Mouse (Mus musculus) mouse trophoblast stem cell (cell line): ENCODE measurements at regions not wholly inside any gene's neighbourhood (a gene's known extent, or its start where the extent isn't known, plus 50 kb on each side); places are given as distances from the start of the nearest gene placed in this dataset.

Experiments used
- in situ Hi-C, 2 experiments: fragments of 300-500 bp; cut with MseI, MboI; formaldehyde crosslinking; loops; 2 replicates in 1 of 2; 3 replicates in 1 of 2; pipeline ENCODE4 v1.15.1; 2025

DNA sequence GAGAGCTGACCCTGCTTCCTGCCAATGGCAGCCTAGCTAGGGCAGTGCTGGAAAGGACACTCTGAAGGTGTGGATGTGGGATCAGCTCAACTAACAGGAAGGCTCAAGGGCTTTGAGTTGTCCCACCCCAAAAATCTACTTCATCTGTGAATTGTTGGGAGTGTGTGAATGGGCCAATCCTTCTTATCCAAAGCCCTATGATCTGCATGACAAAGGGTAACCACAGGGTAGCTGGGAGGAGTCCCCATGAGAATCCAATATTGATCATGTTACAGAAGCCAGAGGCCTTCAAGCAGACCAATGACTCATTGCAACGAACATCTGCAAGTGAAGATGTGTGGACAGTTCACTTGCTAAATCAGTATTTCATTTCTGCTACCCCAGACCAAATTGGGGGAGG, 51.1 kb upstream of the Adra1b start:
- in situ Hi-C loops, result no loop called here

DNA sequence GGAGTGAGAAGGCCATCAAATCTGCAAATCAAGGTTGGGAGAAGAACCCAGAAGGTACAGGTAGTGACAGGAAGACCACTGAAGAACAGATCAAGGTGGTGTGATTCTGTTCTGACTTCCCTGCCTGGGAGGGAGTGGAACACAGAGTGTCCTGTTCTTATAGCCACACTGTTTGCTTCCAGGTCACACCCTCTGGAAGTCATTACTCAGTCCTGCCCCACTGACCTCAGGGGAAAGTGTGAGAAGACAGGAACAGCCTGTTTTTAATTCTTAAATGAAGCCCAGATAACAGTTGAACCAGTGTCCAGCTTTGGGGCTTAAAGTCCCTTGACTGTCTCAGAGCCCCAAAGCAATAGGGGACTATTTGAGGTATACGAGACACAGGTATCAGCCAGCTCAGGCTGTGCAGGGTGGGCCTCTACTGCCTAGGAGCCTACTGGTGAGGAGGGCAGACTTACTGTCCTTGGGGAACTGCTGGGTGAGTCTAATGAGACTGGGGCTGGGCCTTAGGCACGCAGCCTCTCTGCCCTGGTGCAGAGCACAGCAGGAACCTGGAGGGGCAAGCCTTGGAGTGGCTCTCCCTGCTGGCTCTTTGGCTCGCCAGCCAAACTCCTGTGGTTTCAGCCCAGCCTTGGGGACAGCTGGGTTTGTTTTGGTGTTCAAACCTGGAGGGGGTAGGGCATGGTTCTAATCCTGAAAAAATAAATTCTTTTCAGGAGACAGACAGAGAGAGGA, 57.4 kb upstream of the Adra1b start:
- in situ Hi-C loops, result no loop called here

DNA sequence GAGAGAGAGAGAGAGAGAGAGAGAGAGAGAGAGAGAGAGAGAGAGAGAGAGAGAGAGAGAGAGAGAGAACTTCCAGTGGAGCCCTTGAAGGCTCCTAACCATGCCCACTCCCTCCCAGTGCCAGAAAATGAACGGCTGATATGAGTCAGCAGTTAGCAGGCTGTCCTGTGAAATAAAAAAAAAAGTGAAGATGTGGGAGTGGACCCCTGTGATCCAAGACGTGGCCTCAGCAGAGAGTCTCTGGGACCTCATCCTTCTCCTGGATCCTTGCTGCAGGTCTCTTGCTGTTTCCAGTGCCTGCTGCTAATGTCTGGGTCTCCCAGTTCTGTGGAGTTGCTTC, 57.9 kb upstream of the Adra1b start:
- in situ Hi-C loops, result no loop called here

DNA sequence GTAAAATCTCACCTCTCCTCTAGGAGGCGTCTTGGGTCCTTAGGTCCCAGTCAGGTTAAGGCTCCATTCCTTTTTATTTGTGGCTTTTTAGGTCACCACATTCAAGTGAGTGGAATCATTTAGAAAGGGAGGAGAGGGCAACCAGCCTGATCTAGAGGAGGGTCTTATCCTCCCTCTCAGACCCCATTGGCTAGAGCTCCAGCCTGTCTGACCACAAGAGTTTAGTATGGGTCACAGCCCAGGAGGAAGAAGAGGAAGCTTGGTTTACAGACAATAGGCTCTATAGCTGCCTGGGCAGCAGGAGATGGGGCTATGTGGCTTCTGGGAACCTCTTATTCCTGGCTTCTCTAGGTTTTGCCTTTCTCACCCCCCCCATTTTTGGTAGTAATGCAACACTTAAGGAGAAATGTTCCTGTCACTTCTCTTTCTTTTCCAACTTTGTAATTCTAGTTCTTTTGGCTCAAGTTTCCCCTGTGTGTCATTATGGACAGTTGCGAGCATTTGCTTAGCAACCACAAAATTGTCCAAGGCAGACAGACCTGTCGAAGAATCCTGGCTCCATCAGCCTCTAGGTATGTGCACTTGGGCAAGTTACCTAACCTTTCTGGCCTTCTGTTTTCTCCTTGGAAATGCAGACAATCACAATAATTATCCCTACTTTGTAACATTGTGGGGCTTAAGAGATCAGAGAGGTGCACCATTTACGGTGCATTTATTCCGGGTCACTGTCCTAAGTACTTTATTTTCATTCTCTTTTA, 59.5 kb upstream of the Adra1b start:
- in situ Hi-C loops, result no loop called here

DNA sequence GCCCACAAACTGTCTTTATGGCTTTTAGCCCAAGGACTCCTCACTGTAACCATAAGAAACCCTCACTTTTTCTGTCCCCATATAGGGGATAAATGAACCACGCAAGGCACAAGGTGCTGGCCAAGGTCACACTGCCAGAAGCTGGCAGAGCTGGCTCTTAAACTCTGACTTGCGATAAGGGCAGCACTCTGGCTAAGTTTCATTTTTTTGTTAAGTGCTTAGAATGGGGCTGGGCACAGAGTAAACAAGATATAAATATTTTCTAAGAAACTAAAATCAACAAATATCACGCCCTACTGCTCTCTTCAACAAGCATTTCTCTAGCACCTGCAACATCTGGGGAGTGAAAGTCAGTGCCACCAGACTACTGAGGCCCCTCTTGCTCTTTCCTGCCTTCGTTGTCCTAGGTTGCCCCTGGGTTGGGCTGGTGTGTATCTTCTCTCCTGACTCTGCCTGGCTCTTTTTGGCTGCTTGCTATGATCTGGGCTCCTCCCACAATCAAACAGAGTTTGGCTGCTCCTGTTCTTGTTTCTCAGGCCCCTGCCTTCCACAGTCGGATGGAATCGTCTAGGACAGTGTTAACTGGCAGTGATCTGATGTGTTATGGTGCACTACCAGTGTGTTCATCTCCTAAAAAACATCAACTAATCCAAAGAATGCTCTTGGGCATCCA, 60.5 kb upstream of the Adra1b start:
- in situ Hi-C loops, result no loop called here

GRCm38 (mm10) chr11:43967764-43968163, 66.8 kb upstream of the Adra1b start:
- in situ Hi-C loops, result no loop called here

GRCm38 (mm10) chr11:43971886-43972285, 70.9 kb upstream of the Adra1b start:
- in situ Hi-C loops, result no loop called here

- in situ Hi-C loops, result no loop called here
Measured at GRCm38 (mm10) chr11:43976024-43976423, 75.0 kb upstream of the Adra1b start.

GRCm38 (mm10) chr11:43979406-43979805, 78.4 kb upstream of the Adra1b start:
- in situ Hi-C loops, result no loop called here

- in situ Hi-C loops, result no loop called here
Measured at GRCm38 (mm10) chr11:43980444-43980843, 79.4 kb upstream of the Adra1b start.

DNA sequence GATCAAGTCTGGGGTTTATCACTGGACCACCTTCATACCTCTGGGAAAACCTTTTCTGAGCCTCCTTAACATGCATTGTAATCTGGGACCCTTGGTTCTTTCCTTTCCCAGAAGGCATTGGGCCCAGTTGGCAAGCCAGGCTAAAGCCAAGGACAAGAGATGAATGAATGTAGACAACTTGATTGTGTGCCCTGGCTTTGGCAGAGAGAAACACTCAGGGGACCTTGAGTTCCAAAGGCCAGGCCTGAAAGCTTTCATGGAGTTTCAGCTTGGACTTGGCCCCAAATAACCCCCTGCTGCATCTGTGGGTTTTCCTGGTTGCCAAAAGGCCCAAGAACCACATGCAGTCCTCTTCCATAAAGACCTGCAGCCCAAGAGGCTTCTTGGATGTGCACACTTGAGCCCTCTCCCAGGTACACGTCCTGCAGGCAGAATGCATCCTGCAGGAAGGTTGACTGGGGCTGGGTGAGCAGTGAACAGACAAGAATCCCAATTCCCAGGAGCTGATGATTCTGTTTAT, 89.0 kb upstream of the Adra1b start:
- in situ Hi-C loops, result no loop called here

DNA sequence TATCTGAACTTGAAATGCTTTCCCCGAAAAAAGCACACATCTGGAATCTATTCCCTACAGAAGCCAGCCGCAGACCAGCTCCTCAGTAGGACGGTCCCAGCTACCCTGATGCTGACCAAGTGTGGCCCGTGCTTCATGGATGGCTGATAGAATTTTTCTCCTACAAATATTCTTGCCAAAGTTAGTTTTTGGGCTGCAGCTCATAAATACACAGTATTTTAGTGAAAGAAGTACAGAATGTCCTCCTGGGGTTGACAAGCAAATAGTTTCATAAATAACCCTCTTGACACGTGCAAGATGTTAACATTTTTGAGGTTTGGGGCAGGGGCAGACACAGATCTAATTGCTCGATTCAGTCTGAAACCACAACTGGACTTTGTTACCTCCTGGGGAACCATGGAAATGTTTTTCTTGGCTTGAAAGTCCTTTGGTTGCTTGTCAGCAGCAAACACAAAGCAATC, 91.0 kb upstream of the Adra1b start:
- in situ Hi-C loops, result no loop called here

- in situ Hi-C loops, result no loop called here
Measured at GRCm38 (mm10) chr11:43998046-43998725, 97.2 kb upstream of the Adra1b start.

GRCm38 (mm10) chr11:44000056-44000455, 99.0 kb upstream of the Adra1b start:
- in situ Hi-C loops, result no loop called here

GRCm38 (mm10) chr11:44001843-44002589, 101.0 kb upstream of the Adra1b start:
- in situ Hi-C loops, result no loop called here

- in situ Hi-C loops, result no loop called here
Measured at GRCm38 (mm10) chr11:44002716-44003522, 101.9 kb upstream of the Adra1b start.

- in situ Hi-C loops, result no loop called here
Measured at GRCm38 (mm10) chr11:44007526-44008040, 106.6 kb upstream of the Adra1b start.

DNA sequence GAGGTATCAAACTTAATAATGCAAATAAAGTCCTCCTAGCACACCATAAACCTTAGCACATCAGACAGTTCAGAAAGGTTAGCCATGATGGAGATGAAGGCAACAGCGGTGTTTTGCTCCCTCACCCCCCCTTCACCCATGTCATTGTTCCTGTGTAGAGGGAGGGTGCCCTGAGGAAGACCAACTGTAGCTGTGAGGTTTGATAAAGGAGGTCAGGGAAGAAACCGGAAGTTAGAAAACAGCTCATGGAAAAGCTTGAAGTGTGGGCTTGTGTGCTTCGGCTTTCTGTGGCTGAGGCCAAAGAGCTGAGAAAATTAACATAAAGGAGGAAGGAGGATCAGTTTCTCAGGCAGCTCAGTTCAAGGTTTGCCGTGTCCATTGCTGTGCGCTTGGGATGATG, 111.3 kb upstream of the Adra1b start:
- in situ Hi-C loops, result no loop called here

DNA sequence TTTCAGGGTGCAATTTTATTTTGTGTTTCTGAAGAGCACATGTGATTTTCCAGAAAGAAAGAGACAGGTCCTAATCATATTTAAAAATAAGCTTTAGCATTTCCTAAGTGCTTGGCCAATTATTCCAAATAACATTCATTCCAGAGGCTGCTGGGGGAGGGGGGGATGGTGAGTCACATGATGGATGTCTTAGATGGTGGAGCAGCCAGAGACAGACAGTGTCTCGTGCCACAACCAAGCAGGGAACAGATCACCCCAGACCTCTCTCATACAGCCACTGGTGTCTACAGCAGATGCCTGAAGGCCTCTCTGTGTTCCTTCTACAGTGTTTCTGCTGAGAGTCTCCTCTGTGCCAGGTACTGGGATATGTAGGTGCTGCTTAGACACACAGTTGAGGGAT, 112.8 kb upstream of the Adra1b start:
- in situ Hi-C loops, result no loop called here

GRCm38 (mm10) chr11:44021638-44022037, 120.6 kb upstream of the Adra1b start:
- in situ Hi-C loops, result no loop called here
